Mouse (Mus musculus) c-Kit-positive CD71-positive TER-119-positive erythroid progenitor cells, embryonic 14.5 days (primary cell): ENCODE measurements around the gene Eif5a.
A peak's percentile ranks its signal among the peaks of the same experiment; 100 is the strongest.

Experiments used
- DNase-seq: peaks from one replicate; pipeline ENCODE4 v3.0.0-alpha.2; 2013; ENCODE audit warnings: low spot score

Gene Eif5a

DNA sequence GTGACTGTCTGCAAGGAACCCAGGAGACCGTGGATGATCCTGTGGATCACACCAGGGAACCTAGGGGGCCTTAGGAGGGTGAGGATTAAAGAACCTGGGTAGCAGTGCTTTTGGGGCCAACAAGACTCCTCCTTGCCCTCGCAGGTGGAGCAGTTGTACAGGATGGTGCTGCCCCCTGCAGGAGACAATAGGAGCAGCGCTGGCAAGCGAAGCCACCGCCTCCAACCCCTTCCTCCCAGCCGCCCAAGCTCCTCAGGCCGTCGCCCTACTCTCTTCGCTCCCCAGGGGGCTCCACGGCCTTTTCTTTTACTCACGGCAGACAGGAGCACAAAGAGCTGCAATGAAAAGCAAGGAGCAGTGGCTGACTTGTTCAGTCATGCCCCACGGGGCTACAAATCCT, 44.9 kb downstream of the Eif5a start:
- DNase-seq = peak; percentile 86

DNA sequence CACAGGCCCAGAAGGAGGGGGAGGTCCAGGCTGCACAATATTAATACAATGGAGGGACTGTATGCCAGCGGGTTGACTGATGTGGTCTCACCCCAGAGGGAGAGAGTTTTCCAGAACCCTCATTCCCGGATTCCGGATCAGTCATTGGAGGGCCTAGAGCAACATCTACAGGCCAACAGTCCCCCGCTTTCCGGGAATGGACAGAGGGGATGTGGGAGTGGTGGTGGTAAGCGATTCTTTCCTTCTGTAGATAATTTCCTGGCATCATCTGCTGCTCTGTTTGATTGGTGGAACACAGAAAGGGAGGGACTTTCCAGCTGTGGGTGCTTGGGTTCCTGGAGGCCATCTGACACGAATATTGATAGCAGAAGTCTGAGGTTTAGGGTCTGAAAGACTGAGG, 45.6 kb downstream of the Eif5a start:
- no peak for DNase-seq

DNA sequence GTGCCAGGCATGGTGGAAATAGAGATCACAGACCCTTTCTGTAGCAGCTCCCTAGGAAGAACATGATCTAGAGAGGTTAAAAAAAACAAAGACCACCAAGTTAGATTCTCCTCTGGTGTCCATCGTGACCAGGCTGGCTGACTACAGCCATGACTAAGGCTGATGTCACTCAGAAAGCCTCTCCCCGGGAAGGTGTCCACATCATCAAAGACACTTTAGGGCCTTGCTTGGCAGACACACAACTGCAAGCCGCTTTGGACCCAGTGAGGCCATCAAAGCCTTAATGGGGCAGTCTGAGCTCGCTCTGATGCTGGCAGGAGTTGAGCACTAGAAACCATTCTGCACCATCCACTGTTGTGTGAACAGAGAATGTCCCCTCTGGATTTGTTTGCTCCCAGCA, 49.3 kb downstream of the Eif5a start:
- DNase-seq = no peak

DNA sequence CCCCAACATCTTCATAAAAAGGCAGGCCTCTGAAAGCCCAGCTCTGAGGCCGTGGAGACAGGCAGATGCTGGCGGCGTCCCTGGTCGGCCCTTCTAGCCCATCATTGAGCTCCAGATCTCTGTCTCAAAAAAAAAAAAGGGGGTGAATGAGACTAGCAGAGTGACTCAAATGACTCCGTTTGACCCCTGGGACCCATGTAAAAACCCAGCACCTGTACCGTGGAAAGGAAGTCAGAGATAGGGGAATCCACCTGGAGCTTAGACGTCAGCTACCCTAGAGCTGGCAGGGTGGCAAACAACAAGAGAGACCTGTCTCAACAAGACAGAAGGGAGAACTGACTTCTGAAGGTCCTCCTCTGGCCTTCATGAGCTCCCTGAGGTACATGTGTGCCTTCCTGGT, 49.9 kb downstream of the Eif5a start:
- no peak for DNase-seq

DNA sequence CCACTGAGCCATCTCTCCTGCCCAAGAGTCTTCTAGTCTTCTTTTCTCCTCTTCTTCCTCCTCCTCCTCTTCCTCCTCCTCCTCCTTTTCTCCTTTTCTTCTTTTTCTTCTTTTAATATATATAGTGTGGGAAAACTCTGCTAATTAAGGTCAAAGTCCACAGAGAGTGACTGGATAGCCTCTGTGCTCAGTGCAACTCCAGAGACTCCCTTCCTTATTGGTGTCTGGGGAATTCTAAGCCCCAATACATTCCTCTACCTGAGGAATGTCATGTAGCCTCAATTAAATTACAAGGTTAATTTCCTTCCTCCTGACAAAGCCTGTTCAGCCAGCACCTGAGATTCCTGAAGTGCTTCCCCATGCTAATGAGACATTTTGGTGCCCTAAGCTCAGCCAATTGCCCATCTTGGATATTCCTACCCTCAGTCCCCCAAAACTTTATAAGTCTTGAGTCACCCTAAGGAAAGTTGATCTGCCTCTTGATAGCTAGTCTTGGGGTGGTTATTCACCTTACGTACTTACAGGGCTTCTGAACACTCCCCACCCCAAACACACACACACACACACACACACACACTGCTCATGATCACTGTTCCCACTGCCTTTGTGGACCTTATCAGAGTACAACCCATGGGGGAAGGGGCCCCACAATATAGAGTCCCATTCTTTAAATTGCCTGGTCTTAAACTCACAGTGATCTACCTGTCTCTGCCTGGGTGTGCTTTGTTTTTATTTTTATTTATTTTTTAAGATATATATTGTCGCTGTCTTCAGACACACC, 51.3 kb downstream of the Eif5a start:
- no peak for DNase-seq

DNA sequence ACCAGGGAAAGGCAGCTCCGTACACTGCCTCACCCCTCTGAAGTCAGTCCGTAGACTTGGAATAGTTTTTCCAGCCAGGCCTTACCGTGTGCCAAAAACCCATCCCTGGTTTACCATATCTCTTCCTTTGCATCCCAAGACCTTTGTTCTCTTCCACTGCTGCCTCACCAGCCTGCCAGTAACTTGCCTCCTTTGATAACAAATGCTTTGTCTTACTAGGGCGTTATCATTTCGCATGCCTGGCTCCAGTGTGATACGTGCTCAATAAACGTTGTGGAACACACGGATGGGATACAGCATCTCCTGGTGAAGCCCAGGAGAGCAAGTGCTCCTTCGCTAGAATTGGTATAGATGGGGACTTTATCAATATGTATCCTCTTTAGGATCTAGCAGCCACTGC, 54.4 kb downstream of the Eif5a start:
- DNase-seq = no peak
